Mouse (Mus musculus) A20 (cell line): ENCODE measurements around the gene Rnf138rt1.

Experiments
- DNase-seq: peaks from one replicate; pipeline ENCODE4 v3.0.0-alpha.2; 2011; ENCODE audit warnings: low read depth, low spot score

Gene Rnf138rt1

DNA sequence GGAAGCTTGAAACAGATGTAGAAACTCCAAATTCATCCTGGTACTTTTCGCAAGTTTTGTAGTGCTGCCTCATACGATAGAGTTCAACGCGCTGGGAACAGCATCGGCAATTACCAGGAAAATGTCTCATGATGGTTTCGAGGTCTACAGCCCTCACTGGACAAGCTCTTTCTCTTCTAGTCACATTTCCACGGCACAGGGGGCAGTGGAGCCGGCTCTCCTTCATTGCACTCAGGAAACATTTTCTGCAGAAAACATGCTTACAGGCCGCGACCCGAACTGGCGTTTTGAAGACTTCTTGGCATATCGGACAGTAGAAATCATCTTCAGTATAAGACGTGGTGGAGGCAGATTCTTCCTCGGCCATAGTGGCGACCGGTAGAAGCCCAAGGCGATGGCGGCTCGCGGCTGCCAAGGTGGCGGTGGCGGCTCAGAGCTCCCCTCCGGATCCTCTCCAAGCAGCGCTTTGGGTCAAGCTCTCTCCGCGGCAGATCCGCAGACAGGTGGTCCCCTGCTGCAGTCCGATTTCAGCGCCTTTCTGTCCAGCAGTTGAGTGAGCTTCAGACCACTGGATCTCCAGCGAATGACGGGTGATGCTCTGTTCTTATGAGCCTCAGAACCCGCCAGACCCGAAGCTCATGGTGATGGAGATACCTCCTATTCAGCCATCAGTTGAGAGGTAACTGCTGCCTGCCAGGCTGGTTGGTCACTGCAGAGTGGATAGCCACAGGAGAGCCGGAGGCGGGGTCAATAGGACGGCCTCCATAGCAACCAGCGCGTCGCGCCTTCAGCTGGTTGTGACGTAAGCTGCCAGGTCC, at the start of gene Rnf138rt1:
TSS of gene Rnf138rt1 (minus strand) at position 713 of the 818 bp plus-strand sequence.
- no peak for DNase-seq

DNA sequence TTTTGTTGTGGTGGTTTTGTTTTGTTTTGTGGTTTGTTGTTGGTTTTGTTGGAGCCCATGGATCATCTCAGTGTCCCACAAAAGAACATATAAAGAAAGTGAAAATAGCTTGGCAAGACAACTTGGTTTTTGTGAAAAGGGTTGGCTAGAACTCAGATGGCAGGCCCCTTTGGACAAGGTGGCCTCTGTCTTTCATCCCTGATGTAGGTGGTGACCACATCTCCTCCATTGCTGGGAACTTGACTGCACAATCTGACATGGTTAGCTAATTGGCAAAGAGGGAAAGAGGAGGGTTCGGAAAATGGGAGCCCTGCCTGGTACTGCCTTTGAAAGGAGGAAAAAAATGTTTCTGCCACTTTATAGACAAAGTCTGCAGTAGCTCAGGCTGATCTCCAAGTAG, 46.1 kb upstream of the Rnf138rt1 start:
- DNase-seq, result no peak

DNA sequence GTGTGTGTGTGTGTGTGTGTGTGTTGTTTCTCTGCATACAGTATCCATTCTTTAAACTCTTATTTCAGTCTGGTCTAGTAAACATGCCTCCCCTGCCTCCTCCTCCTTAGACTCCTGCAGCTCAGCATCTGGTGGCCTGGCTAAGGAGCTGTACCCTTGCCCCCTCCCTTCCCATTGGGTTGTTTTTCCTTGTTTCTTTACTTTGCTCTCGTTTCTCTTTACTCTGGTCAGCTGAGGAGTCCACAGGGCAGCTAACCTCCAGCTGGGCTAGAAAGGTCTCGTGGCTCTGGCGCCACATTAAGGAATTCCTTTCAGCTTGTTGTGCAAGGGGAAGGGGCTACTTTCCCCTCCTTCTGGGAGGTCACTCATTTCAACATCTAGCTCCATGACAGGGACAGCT, 5.2 kb upstream of the Rnf138rt1 start:
- DNase-seq, result no peak

DNA sequence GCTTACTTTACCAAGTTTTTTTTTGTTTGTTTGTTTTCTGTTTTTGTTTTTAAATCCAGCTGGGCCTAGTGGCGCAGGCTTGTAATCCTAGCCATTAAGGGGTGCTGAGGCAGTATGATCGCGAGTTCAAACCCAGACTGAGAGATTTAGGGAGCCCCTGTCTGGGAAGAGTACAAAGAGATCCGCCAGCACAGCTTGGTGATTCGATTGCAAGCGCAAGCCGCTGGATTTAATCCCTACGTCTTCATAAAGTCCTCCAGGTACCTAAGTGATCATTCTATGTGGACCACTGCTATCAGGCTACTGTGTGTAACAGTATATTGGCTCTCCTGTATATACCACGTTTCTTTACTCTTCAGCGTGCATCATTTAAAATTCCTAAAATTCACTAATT, 303 bp upstream of the Rnf138rt1 start:
- no peak for DNase-seq

DNA sequence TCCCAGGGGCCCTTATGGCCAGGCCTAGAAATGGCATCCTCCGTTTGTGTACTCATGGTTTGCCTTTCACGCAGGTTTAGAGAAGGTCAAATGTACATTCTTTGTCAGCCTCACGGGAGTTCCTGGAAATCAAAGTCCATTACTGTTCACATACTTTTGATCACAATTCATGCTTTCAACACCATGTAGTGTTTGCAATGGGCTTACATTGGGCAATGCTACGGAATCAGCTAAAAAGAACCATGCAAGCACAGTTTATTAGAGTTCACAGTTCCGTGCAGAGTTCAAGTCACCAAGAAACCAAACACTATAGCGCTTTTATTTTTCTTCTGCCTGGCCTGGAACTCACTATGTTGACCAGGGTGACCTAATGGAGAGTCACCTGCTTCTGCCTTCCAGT, 15.1 kb downstream of the Rnf138rt1 start:
- DNase-seq, result no peak

DNA sequence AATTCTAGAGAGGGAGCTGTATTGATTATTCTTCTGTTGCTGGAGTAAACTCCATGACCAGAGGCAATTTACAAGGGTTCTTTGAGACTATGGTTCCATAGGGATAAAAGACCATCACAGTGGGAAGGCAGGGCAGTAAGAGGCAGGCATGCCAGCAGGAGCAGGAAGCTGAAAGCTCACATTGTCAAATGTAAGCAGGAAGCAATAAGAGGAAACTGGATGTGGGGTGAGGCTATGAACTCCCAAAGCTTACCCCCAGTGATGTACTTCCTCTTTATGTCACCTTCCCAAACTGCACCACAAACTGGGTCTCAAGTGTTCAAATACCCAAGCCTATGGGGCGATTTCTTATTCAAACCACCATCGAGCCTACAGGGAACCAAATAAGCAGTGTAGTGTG, 17.2 kb downstream of the Rnf138rt1 start:
- DNase-seq, result no peak

DNA sequence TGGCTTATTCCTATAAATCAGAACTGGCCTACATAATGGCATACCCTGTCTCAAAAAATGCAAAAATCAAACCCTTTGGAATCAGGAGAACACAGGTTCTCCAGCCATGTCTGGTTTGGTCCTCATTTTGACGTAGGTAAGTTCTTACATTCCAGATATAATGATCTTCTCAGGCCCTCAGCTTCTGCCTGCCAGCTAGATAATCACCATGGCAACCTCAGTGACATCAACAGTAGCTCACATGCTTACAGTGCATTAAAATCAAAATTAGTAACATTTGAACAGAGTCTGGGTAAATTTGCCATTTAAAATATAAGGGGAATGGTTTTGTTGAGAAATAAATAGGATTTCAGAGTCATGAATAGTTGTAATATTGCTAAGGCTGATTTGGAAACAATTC, 22.2 kb downstream of the Rnf138rt1 start:
- no peak for DNase-seq

DNA sequence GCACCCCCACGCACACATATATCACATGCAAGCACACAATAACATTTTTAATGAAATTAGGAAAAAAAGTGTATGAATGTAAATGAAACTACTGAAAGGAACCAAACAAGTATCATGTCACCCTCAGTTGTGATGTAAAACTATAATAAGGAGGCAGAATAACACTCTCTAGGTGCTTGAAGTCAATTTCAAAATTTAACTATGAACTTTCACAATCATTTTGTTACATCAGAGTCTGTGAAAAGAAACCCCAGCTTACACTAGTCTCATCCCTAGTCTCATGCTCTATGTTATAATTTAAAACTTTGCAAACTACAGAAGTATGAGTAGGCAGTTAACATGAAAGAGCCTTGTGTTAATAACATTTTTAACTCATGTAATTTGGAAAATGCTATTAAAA, 27.0 kb downstream of the Rnf138rt1 start:
- DNase-seq, result no peak

DNA sequence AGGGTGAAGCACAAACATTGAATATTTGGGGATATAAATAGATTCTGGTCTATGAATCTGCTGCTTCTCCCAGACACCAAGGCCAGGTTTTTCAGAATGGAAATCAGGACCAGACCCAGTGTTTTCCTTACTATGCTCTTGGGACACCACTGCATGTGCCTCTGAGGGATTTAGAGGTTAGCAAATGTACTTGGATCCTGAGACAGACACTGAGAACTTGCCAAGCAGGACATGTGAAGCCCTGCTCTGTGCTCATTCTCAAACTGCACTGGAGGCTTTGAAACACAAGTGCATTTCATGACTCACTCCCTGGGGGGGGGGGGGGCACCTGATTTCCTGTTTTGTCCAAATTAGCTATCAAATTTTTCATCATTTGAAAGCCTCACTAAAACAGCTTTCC, 37.5 kb downstream of the Rnf138rt1 start:
- no peak for DNase-seq

DNA sequence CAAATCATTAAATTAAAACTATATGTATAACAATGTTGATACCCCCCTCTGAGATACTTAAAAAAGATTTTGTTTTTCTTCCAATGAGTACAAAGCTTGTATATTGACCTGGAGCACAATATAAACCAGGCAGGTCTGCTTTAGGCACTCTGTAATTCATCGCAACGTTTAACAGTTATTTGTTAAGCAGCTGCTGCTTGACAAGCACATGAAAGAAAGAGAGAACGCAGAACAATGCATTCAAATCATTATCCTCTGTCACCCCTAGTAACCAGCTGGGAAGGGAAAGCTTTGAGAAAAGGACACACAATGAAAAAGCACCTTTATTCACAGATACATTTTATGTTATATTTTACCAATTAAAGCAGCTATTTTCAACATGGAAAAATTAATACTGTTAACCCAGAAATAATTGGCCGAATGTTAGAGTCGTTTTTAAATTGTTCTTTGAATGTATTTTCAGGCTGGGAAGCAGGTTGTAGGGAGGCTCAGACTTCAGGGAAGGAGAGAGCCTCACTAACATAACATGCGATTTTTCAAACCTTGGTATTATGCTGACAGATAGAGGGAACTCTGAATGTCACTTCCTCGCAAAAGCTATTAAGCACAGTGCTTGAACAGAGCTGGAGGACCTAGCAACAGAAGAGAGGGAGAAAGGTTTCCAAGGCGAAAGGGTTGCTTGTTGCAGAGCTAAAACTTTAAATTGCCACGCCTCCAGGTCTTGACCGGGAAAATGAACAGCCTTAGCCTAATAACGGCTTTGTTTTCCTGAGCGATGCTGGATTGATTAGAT, 38.1 kb downstream of the Rnf138rt1 start:
- no peak for DNase-seq

DNA sequence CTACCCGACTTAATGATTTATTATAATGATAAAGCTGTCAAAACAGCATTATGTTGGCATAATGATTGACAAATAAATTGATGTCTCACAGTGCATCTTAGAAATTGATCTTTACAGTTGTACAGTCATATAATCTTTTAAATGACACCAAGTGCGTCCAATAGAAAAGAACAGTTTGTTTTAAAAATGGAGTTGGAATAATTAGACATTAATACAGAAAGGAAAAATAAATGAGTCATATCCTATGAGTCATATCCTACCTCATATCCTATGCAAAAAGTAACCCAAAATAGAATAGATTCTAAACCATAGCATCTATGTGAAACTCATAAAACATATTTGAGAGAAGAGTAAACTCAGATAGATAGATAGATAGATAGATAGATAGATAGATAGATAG, 40.5 kb downstream of the Rnf138rt1 start:
- no peak for DNase-seq
